Mouse (Mus musculus) ovary, adult 18-20 months (tissue): ENCODE measurements around the gene Numa1.
"Not testable (repeated sequence)": the region's sequence is repeated elsewhere in the genome, so short reads cannot be mapped to it uniquely, and the experiment has no call there.

Source experiments
- DNase-seq: peaks from one replicate; pipeline ENCODE4 v3.0.0; 2022; ENCODE audit warnings: low spot score, mixed read lengths

Numa1 gene

DNA sequence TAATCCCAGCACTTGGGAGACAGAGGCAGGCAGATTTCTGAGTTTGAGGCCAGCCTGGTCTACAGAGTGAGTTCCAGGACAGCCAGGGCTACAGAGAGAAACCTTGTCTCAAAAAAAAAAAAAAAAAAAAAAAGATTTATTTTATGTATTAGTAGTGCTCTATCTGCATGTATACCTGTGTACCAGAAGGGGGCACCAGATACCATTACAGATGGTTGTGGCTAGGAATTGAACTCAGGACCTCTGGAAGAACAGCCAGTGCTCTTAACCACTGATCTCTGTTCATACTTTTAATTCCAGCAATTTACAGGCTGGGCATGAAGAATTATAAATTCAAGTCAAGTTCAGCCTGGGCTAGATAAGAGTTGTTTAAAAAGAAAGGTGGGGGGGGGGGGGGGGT is 114.6 kb downstream of the Numa1 start:
- DNase-seq, result not testable (repeated sequence)

DNA sequence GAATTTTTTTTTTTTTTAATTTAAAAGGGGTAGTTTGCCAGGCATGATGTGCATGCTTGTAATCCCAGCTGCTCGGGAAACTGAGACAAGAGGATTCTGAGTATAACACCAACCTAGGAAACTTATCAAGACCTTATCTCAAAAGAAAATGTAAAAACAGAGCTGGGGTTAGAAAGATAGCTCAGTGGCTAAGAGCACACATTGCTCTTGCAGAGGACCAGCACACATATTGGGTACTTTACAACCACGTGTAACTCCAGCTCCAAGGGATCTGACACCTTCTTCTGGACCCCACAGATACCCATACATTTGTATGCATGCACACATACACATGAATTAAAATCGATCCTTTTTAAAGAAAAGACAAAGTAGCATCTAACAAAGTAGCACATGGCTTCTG is 127.4 kb downstream of the Numa1 start:
- no peak for DNase-seq

DNA sequence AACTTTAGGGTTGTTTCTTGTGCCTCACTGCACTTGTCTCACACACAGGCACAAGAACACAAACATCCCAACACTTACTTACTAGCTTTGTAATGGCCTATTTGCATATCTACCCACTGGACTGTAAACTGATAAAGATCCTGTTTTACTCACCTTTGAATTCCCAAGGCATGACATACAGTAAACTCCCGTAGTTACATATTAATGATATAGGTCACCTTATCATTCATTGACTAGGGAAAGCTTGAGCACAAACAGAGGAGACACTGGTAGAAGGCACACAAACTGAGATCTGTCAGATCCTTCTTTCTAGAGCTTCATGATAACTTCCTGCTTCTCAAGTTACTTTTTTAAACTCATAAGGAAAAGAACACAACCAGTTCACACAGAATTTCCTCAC is 128.3 kb downstream of the Numa1 start:
- DNase-seq, result no peak

DNA sequence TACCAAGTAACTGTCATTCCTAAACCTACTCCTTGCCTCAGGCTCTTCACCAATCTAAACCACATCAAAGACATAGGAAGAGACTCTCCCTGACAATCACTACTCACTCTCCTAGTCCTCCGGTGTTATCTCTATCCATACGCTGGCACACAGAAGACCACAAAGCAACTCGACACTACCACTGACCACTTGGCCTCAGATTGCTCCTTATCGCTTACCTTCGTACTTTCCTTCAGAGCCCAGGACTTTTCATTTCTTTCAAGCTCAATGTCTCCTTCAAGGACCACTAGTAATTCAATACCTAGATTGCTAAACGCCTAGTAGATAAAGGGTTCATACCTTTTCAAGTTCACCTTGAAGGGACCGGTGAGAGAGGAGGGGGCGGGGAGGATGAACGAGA is 130.0 kb downstream of the Numa1 start:
- no peak for DNase-seq
